Mouse (Mus musculus) E14TG2a.4 (cell line): Measurements from ENCODE around the gene Sptlc3.

Source experiments
- H3K27me3 ChIP-seq: 2 replicates; pipeline ENCODE4 v1.6.1; 2014; ENCODE audit warnings: low read length, control low read depth; ENCODE audit not compliant: insufficient read depth
- H3K36me3 ChIP-seq: 2 replicates; pipeline ENCODE4 v1.6.1; 2014; ENCODE audit warnings: low read length, control low read depth; ENCODE audit not compliant: insufficient read depth
- H3K4me1 ChIP-seq: replicated peaks from 2 replicates; pipeline ENCODE4 v1.6.1; 2014; ENCODE audit warnings: low read depth, low read length, control low read depth
- H3K4me3 ChIP-seq: replicated peaks from 2 replicates; pipeline ENCODE4 v1.5.1; 2014; ENCODE audit warnings: mild to moderate bottlenecking, low read length
- H3K9me3 ChIP-seq: 2 replicates; pipeline ENCODE4 v1.6.1; 2014; ENCODE audit warnings: low read length, control low read depth
- CTCF ChIP-seq: conservative IDR thresholded peaks from 2 replicates; pipeline ENCODE4 v1.5.1; 2014; ENCODE audit warnings: low read length
- NANOG ChIP-seq: IDR thresholded peaks from 2 replicates; pipeline ENCODE4 v1.6.1; 2014; ENCODE audit warnings: borderline replicate concordance, low read length, mixed read lengths
- POU5F1 ChIP-seq: IDR thresholded peaks from 2 replicates; pipeline ENCODE4 v1.6.1; 2014; ENCODE audit warnings: low read length, borderline replicate concordance

Sptlc3 gene

DNA sequence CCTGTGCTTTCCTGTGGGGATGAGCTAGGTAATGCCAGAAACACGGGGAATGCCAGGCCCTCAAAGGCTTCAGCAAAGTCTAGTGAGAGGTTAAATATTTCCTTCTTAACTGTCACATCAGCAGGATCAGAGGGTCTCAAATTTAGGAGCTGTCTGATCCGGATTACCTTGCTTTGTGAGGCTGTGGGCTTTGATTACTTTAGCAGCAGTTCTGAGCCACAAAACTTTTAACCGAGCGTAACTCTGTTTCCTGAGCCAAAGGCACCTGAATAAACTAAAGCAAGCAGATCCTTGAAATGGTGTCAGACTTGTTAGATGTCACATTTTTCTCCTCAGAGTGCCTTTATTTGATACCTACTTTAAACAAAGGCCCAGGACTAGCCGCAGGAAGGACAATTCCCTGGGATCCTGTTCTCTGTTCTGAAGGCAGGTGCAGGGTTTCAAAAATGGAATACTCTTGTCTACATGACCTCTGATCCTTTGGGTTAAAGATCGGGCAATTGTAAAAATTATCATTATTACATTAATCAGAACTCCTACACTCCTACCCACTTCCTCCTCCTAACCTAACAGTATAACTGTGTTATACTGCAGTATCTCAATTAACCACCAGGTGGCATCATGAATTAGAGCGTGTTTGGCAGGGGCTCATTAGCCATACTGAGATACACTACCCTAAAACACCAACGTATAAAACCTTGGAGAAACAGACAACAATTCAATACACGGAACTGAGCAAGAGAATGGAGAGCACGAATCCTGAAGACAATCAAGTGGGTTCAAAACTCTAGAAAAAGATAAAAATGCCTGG is 97.4 kb downstream of the Sptlc3 start:
- no peak overlapping the region for H3K4me3 ChIP-seq
- no peaks in the 10 kb centered on the region; the same call in 1 of the 2 replicates for H3K27me3 ChIP-seq
- TF ChIP-seq CTCF (peak; percentile 65), NANOG (no peak), POU5F1 (no peak)
- no peaks in the 10 kb centered on the region for H3K36me3 ChIP-seq
- no peaks in the 10 kb centered on the region for H3K9me3 ChIP-seq
- H3K4me1 ChIP-seq, result no peaks in the 10 kb centered on the region

DNA sequence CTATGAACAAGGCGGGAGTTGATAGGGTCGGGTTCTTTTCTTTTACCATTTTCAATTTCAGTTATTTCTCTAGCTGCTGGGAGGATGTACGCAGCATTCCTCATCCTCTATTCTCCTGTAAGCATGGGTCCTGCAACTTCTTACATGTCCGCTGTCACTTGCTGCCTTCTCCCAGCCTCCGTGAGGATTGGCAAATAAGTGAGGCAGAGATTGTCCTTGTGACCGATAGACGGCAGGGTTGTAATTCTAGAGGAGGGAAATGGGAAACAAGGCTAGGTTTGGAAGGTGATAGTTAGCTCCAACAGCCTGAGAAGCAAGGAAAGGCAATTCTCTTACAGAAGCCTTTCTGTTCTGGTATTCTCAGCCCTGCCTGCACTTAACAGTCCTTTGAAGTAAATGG is 98.4 kb downstream of the Sptlc3 start:
- no peaks in the 10 kb centered on the region for H3K36me3 ChIP-seq
- H3K9me3 ChIP-seq, result no peaks in the 10 kb centered on the region
- no peaks in the 10 kb centered on the region; the same call in 1 of the 2 replicates for H3K27me3 ChIP-seq
- H3K4me3 ChIP-seq, result no peak overlapping the region
- no peaks in the 10 kb centered on the region for H3K4me1 ChIP-seq
- TF ChIP-seq CTCF, result no peak
- TF ChIP-seq NANOG, result no peak
- no peak for TF ChIP-seq POU5F1

DNA sequence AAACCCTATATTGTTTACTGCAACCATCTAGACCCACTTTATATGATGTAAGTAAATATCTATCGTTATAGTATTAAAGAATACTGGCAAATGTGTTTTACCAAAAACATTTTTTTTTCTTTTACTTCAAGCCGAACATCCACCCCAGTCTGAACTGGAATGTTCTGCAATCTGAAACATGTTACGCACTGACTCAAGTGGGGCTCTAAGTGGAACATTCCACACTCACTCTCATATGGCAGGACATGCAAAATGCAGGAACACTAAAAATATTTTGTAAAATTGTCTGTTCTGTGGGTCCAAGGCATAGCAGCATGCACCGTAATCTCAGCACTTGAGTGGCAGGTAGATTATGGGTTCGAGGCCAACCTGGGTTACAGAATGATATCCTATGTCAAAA is 103.5 kb downstream of the Sptlc3 start:
- TF ChIP-seq NANOG, result no peak
- no peak for TF ChIP-seq POU5F1
- H3K27me3 ChIP-seq, result no peaks in the 10 kb centered on the region; the same call in 1 of the 2 replicates
- no peaks in the 10 kb centered on the region for H3K4me1 ChIP-seq
- H3K4me3 ChIP-seq, result no peak overlapping the region
- H3K36me3 ChIP-seq, result no peaks in the 10 kb centered on the region
- H3K9me3 ChIP-seq, result no peaks in the 10 kb centered on the region

DNA sequence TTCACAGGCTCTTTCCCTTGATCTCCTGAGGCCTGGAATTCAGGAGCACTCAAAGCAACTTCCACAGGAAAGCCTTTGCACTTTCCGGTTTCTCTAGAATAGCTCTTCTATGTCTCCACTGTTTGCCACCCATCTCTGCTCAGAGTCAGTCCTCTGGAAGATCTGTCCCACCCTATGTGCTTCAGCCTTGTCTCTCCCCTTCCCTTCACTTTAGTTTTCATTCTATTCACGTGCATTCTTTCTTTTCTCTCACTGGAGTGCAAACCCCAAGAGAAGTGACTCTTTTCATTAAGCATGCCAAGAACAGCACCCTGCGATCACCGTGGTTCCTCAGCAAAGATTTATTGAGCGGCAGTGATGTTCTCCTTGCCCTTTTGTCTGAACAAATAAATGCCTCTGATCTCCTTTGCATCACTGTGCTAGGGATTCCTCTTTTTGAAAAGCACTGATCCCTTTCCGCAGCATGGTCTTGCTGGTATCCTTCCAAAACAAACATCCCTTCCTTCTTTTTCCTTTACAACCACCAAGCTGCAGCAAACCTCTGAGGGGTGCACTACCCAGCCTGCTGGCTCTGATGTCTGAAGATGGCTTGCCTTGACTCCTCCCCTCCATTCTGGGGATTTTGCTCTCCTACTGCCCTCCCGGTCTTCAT is 108.0 kb downstream of the Sptlc3 start:
- Histone ChIP-seq H3K4me1 (no peaks in the 10 kb centered on the region), H3K36me3 (no peaks in the 10 kb centered on the region), H3K9me3 (no peaks in the 10 kb centered on the region), H3K27me3 (no peaks in the 10 kb centered on the region), H3K4me3 (no peak overlapping the region)
- TF ChIP-seq POU5F1, result no peak
- TF ChIP-seq CTCF, result no peak
- TF ChIP-seq NANOG, result no peak

DNA sequence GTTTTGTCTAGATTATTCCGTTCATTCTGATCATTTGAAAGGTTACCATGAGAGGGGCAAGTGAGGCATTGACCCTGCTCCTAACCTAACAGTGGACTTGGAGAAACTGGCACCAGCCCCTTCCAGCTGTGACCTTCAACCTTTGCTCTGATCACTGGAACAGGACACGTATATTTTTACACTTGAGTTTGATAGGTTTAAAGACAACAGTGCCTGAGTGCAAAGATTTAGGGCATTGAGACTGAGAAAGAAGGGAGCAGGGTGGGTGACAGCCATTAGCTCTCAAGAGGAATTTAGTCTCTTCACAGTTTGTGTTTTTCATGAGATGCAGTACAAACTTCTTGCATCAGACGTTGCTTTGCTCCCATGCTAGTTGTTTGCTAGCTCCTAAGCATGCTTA is 114.5 kb downstream of the Sptlc3 start:
- peaks cover 5% of the 10 kb centered on the region; the same call in 1 of the 2 replicates for H3K27me3 ChIP-seq
- no peak overlapping the region for H3K4me3 ChIP-seq
- TF ChIP-seq NANOG (no peak), CTCF (no peak), POU5F1 (no peak)
- no peaks in the 10 kb centered on the region for H3K9me3 ChIP-seq
- peaks cover 21% of the 10 kb centered on the region for H3K4me1 ChIP-seq
- no peaks in the 10 kb centered on the region for H3K36me3 ChIP-seq

DNA sequence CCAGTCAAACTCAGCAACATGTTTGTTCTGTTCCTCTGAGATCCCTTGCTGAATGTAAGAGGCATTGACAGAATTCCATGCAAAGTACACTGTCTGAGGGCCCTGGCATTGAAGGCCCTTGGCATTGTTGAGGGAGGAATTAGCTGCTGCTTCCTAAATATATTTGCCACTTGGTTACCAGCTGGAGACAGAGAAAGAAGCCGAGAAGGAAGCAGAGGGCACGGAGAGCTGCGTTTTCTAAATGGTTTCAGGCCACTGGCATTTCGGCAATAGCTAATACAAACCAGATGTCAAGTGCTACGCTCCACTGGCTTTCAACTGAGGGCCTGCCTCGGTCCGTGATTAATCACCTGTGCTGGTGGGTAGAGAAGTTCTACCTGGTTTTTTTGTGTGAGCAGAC is 115.1 kb downstream of the Sptlc3 start:
- Histone ChIP-seq H3K9me3 (no peaks in the 10 kb centered on the region), H3K36me3 (no peaks in the 10 kb centered on the region), H3K4me1 (peaks cover 21% of the 10 kb centered on the region), H3K4me3 (no peak overlapping the region), H3K27me3 (peaks cover 5% of the 10 kb centered on the region; the same call in 1 of the 2 replicates)
- no peak for TF ChIP-seq NANOG
- TF ChIP-seq CTCF, result no peak

DNA sequence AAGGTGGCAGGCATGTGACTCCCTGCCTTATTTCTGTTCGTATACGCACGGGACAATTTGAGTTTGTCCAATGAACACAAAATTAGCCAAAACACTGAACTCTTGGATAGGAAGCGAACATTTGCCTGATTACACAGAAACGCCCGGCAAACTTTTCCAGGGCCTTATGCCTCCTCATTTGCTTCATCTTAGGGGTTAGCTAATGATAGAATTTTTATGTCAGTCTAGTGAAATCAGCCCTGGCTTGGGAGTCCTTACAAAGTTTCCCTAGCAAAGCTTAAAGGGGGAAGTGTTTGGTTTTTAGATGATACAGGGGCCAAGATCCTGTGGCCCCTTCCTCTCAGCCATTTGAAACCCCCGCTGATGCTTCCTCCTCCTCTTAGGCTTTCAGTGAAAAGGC is 115.5 kb downstream of the Sptlc3 start:
- H3K4me3 ChIP-seq, result no peak overlapping the region
- peaks cover 21% of the 10 kb centered on the region for H3K4me1 ChIP-seq
- TF ChIP-seq NANOG (no peak), CTCF (no peak), POU5F1 (no peak)
- no peaks in the 10 kb centered on the region for H3K9me3 ChIP-seq
- H3K36me3 ChIP-seq, result no peaks in the 10 kb centered on the region
- peaks cover 5% of the 10 kb centered on the region; the same call in 1 of the 2 replicates for H3K27me3 ChIP-seq

DNA sequence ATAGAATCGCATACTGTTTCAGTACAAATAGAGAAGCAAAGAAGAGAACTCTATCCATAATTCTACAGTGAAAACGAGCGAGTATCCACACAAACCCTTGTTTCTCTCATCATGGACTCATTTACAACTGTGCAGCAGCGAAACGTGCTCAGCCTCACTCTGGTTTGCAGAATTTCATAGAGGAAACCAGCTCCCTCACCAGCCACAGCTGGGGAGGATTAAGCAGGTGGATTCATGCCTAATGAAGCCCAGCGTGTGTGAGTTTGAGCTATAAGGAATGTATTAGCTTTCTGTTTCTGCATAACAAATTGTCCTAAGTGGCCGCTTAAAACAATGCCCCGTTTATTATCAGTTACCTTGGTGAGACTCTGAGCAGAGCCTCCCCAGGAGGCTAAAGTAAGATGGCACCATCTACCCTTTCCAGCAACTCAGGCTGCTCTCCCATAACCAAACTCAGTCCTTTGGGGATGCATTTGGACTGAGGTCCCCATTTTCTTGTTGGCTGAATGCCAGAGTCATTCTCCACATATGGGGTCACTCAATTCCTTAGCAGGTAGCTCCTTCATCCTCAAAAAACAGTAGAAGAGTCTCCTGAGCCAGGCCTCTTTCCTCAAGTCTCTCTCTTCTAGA is 116.1 kb downstream of the Sptlc3 start:
- H3K36me3 ChIP-seq, result no peaks in the 10 kb centered on the region
- no peaks in the 10 kb centered on the region for H3K9me3 ChIP-seq
- TF ChIP-seq CTCF (no peak), NANOG (no peak), POU5F1 (no peak)
- peaks cover 21% of the 10 kb centered on the region for H3K4me1 ChIP-seq
- H3K4me3 ChIP-seq, result no peak overlapping the region
- peaks cover 5% of the 10 kb centered on the region; the same call in 1 of the 2 replicates for H3K27me3 ChIP-seq
